Mouse (Mus musculus) heart, embryonic 10.5 days (tissue): ENCODE data around the gene Prdx1. TPM values are rescaled to one million over a fixed set of nuclear protein-coding genes. Genes with fewer than 3 reads are reported as not detected.

Experiments
- DNase-seq: peaks from one replicate; pipeline ENCODE4 v3.0.0-alpha.2; 2017; ENCODE audit warnings: low spot score
- H3K27ac ChIP-seq: fragments of 300-500 bp; sonication (generic); 2 replicates; pipeline ENCODE4 v1.5.1; 2016; ENCODE audit warnings: mild to moderate bottlenecking
- H3K27me3 ChIP-seq: fragments of 300-500 bp; sonication (generic); 2 replicates; pipeline ENCODE4 v1.6.1; 2016; ENCODE audit warnings: mild to moderate bottlenecking; ENCODE audit not compliant: poor library complexity, insufficient read depth, severe bottlenecking
- H3K36me3 ChIP-seq: fragments of 300-500 bp; sonication (generic); 2 replicates; pipeline ENCODE4 v1.6.1; 2016; ENCODE audit warnings: mild to moderate bottlenecking, moderate library complexity
- H3K4me1 ChIP-seq: fragments of 300-500 bp; sonication (generic); 2 replicates; pipeline ENCODE4 v1.6.1; 2016; ENCODE audit warnings: mild to moderate bottlenecking
- H3K4me3 ChIP-seq: fragments of 300-500 bp; sonication (generic); 2 replicates; pipeline ENCODE4 v1.5.1; 2016; ENCODE audit warnings: mild to moderate bottlenecking, moderate library complexity
- H3K9me3 ChIP-seq: fragments of 300-500 bp; sonication (generic); 2 replicates; pipeline ENCODE4 v1.6.1; 2016; ENCODE audit warnings: mild to moderate bottlenecking, moderate library complexity
- WGBS: fragments of 180-500 bp; shearing (Covaris S2); methylation state at CpG from one replicate; pipeline ENCODE4 v1.1.7; 2016; 5-methylcytosine and 5-hydroxymethylcytosine counted together
- polyA plus RNA-seq: library from polyadenylated mRNA; unstranded; fragments of >200 nt; fragmentation: Nextera tagmentation; extraction: Ambion mirVana; gene quantifications from 2 replicates; pipeline ENCODE4 v1.2.1, GENCODE M21; 2016

The Prdx1 gene
- polyA plus RNA-seq, 1 experiment from 2014 or later, result 1,224 TPM

- H3K9me3 ChIP-seq, result no peaks in the 10 kb centered on the region
- WGBS, result 79% methylated on average over 2 of the region's 2 CpGs
- no peaks in the 10 kb centered on the region for H3K27me3 ChIP-seq
- peak overlapping the region; percentile 97 for H3K27ac ChIP-seq
- H3K36me3 ChIP-seq, result peaks cover 25% of the 10 kb centered on the region
- peaks cover 15% of the 10 kb centered on the region for H3K4me1 ChIP-seq
- peak overlapping the region; percentile 84 for H3K4me3 ChIP-seq
- no peak for DNase-seq
These were observed 679 bp upstream of the Prdx1 start for GRCm38 (mm10) chr4:116684665-116685064.

DNA sequence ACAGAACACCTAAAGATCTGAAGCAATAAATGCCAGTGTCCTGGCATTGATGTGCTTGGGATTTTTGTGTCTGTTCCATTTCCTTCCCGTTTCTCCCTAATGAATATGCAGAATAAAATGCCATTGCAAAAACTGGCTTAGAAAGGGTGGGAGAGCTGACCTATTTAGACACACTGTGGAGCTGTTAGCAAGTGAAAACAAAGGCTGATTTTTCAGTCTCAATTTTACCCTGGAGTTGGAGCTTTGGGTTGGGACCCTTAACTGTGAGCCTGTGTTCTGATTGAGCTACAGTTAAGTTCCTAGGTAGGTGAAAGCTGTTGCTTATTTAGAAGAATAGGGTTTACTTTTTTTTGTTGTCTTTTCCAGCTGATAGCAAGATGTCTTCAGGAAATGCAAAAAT lies 1.7 kb downstream of the Prdx1 start:
- Histone ChIP-seq H3K4me3 (peak overlapping the region; percentile 84), H3K9me3 (no peaks in the 10 kb centered on the region), H3K27ac (no peak overlapping the region), H3K4me1 (peaks cover 15% of the 10 kb centered on the region), H3K27me3 (no peaks in the 10 kb centered on the region), H3K36me3 (peaks cover 48% of the 10 kb centered on the region)
- DNase-seq, result no peak
- WGBS, result 40% methylated on average over 1 of the region's 1 CpGs

DNA sequence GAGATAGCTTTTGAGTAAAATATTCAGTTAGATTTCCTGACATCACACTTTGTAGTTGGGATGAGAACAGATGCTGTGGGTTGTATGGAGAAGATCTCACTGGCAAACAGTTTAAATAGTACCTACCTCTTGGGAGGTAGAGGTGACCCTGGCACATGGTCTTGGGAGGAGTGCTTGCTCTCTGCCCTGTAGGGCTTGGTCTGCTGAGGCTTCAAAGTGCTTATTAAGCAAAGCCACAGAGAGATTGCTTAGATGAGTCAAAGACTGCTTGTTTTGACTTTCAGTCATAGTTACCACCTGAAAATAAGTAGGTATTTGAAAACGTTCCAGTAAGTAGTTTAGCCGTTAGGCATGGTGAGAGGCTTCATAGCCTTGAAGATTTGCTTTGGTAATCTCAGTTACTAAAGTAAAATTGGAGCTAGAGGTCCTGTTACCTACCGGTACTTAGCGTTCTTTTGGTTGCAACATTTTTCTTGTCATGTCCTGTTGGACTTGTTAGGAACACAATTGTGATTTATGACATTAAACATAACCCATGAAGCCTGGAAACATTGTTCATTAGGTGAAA lies 4.0 kb downstream of the Prdx1 start:
- Histone ChIP-seq H3K27ac (no peak overlapping the region), H3K4me1 (peaks cover 15% of the 10 kb centered on the region), H3K9me3 (no peaks in the 10 kb centered on the region), H3K4me3 (no peak overlapping the region), H3K36me3 (peaks cover 71% of the 10 kb centered on the region), H3K27me3 (no peaks in the 10 kb centered on the region)
- WGBS, result 88% methylated on average over 4 of the region's 4 CpGs
- no peak for DNase-seq

DNA sequence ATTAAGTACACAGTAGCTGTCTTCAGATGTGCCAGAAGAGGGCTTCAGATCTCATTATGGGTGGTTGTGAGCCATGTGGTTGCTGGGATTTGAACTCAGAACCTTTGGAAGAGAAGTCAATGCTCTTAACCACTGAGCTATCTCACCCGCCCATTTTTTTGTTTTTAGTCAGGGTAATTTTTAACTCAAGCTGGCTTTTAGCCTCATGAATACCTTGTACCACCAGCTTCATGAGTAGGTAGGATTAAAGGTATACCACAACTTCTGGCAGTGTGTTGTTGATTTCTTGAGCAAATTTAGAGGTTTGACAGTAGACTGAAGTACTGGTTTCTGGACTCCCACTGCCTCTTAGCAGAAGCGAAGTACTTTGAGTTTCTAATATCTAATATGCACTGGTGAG lies 6.8 kb downstream of the Prdx1 start:
- no peaks in the 10 kb centered on the region for H3K9me3 ChIP-seq
- no peak overlapping the region for H3K27ac ChIP-seq
- peaks cover 2% of the 10 kb centered on the region for H3K4me1 ChIP-seq
- H3K4me3 ChIP-seq, result no peak overlapping the region
- DNase-seq, result no peak
- H3K27me3 ChIP-seq, result no peaks in the 10 kb centered on the region
- peaks cover 95% of the 10 kb centered on the region for H3K36me3 ChIP-seq
- 87% methylated on average over 2 of the region's 2 CpGs for WGBS

DNA sequence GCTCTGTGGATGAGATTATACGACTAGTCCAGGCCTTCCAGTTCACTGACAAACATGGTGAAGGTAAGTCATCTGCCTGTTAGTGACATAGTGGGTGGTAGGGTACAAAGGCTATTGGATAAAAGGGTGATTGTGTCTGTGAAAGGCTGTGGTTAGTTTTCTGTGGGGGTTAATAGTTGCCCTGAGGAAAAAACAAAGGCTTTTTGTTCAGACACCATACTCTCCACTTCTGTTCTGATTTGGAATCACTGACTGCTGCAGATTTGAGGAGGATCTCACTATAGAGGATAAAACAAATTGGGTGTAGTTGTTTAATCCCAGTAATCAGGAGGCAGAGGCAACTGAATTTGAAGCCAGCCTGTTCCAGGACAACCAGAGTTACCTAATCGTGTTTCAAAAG lies 8.4 kb downstream of the Prdx1 start:
- Histone ChIP-seq H3K27me3 (no peaks in the 10 kb centered on the region), H3K36me3 (peaks cover 96% of the 10 kb centered on the region), H3K4me1 (no peaks in the 10 kb centered on the region), H3K9me3 (no peaks in the 10 kb centered on the region), H3K27ac (no peak overlapping the region), H3K4me3 (no peak overlapping the region)
- DNase-seq, result no peak
- 86% methylated on average over 2 of the region's 2 CpGs for WGBS

DNA sequence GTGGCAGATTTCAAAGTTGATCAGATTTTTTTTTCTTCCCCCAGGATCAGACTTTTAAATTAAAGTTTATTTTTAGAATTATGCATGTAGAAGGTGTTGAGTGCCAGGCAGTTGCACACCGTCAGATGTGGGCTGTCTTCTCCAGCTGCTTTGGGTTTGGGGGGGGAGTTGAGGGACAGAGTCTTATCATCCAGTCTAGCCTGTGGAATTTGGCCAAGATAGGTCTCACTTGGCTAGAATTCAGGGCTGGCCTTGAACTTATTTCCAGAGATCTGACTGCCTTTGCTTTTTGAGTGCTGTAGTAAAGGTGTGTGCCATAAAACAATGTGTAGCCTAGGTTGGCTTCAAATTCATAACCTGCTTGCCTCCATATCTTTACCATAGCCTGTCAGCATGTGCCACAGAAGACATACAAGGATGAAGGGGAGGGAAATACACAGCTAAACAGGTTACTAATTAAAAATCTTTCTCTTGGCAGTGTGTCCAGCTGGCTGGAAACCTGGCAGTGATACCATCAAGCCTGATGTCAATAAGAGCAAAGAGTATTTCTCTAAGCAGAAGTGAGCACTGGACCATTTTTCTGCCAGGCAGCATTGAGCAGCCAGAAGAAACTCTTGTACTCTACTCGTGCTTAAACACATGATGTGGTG lies 13.5 kb downstream of the Prdx1 start:
- no peak overlapping the region for H3K27ac ChIP-seq
- peaks cover 76% of the 10 kb centered on the region for H3K36me3 ChIP-seq
- 41% methylated on average over 2 of the region's 2 CpGs for WGBS
- H3K27me3 ChIP-seq, result no peaks in the 10 kb centered on the region
- DNase-seq, result no peak
- H3K4me3 ChIP-seq, result no peak overlapping the region
- no peaks in the 10 kb centered on the region for H3K9me3 ChIP-seq
- H3K4me1 ChIP-seq, result no peaks in the 10 kb centered on the region

GRCm38 (mm10) chr4:116700964-116701363 lies 15.6 kb downstream of the Prdx1 start:
- Histone ChIP-seq H3K27me3 (no peaks in the 10 kb centered on the region), H3K36me3 (peaks cover 66% of the 10 kb centered on the region), H3K4me3 (no peak overlapping the region), H3K27ac (no peak overlapping the region), H3K9me3 (no peaks in the 10 kb centered on the region), H3K4me1 (no peaks in the 10 kb centered on the region)
- 79% methylated on average over 1 of the region's 1 CpGs for WGBS
- DNase-seq, result no peak

- H3K36me3 ChIP-seq, result peaks cover 40% of the 10 kb centered on the region
- H3K9me3 ChIP-seq, result no peaks in the 10 kb centered on the region
- H3K4me1 ChIP-seq, result peaks cover 7% of the 10 kb centered on the region
- no peak overlapping the region for H3K4me3 ChIP-seq
- no peak overlapping the region for H3K27ac ChIP-seq
- 40% methylated on average over 6 of the region's 6 CpGs for whole genome bisulfite sequencing
- peak; percentile 81 for DNase-seq
- H3K27me3 ChIP-seq, result no peaks in the 10 kb centered on the region
These were observed 18.5 kb downstream of the Prdx1 start for GRCm38 (mm10) chr4:116703804-116704203.

DNA sequence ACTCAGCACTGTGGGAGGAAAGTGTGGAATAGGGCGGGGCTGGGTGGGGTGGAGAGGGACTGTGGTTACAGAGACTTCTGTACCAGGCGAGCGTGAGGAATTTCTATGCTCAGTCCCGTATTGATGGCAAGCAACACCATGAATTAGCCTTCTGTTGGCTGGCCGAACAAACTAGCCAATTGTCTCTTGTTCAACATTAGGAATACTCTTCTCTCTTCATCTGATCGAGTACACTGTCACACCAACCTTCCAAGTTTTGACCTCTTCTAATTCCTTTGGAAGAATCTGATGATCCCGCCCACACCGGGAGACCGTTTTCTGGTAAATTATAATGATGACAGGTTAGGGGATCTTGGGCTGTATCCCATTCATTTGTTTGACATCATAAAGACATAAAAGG lies 22.3 kb downstream of the Prdx1 start:
- Histone ChIP-seq H3K36me3 (peaks cover 23% of the 10 kb centered on the region), H3K4me1 (peaks cover 18% of the 10 kb centered on the region), H3K27ac (peak overlapping the region; percentile 90), H3K27me3 (no peaks in the 10 kb centered on the region), H3K4me3 (peak overlapping the region; percentile 74), H3K9me3 (no peaks in the 10 kb centered on the region)
- 21% methylated on average over 9 of the region's 9 CpGs for WGBS
- no peak for DNase-seq

DNA sequence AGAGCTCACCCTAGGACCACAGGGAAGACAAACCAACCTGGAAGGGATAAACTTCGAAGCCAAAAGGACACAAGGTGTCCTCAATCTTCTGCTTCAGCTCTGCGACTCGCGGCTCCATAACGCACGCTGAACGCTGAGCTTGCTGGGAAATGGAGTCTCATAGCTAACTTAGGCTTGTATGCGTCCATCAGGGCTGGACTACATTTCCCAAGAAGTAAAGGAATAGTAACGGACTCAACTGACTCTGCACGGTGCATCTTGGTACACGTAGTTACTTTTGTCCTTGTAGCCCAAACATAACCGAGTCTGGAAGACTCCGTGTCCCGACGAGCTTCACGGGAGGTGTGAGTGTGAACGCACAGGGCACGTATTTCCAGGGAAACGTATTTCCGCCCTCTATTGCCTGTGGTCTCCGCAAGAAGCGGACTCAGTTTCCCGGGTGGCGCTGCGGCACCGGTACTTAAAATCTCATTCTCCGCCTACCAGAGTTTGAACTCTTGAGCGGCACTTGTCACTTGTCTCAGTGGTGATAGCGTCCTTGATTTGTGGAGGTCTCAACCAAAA lies 22.9 kb downstream of the Prdx1 start, which contains the start of the genes Mmachc and Ccdc163:
Gene Mmachc, minus strand, starts transcription at position 206 of the 564 bp plus-strand sequence.
Gene Ccdc163, plus strand, starts transcription at position 309 of the 564 bp plus-strand sequence.
- under 1% methylated on average over 29 of the region's 29 CpGs for WGBS
- peak within 1 kb of the TSS; percentile 90 for H3K27ac ChIP-seq

DNA sequence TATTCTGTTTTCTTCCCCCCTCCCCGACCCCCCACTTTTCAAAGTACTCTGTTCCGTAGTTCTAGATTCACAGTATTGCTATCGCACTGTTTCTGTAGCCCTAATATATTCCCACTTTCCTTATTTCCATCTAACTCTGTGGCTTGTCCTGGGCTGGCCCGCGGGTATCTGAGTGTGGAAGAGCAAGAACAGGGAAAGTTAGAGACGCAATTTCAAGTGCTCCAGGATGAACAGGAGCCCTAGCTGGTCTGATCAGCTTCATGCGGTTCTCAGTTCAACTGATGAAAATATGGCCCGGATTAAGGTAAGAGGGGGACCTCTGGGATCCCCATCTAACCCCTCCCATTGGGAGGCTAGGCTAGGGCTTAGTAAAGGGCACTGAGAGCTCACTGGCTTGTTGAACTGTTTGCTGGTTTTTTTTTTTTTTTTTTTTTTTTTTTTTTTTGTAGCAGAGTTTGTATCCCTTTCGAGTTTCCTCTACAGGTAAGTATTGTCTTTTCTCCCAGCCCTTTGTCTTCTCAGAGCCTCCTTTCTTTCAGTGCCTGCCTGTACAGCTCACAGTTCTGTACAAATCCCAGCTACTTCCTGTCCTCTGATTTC lies 23.5 kb downstream of the Prdx1 start:
- H3K27ac ChIP-seq, result peak overlapping the region; percentile 69
- WGBS, result 8% methylated on average over 9 of the region's 9 CpGs

More for the DNA sequence above, 22.9 kb downstream of the Prdx1 start, which contains the start of the genes Mmachc and Ccdc163:
- Histone ChIP-seq H3K4me3 (peak within 1 kb of the TSS; percentile 74), H3K27me3 (no peaks in the 10 kb centered on the region), H3K36me3 (peaks cover 21% of the 10 kb centered on the region), H3K4me1 (peaks cover 18% of the 10 kb centered on the region), H3K9me3 (no peaks in the 10 kb centered on the region)
- peak; percentile 99 for DNase-seq

GRCm38 (mm10) chr4:116710154-116710553 lies 24.8 kb downstream of the Prdx1 start:
- no peak for DNase-seq
- 92% methylated on average over 2 of the region's 2 CpGs for WGBS
- Histone ChIP-seq H3K4me3 (no peak overlapping the region), H3K27ac (no peak overlapping the region), H3K36me3 (peaks cover 11% of the 10 kb centered on the region), H3K4me1 (peaks cover 18% of the 10 kb centered on the region), H3K27me3 (no peaks in the 10 kb centered on the region), H3K9me3 (no peaks in the 10 kb centered on the region)

More for the DNA sequence above, 23.5 kb downstream of the Prdx1 start:
- H3K36me3 ChIP-seq, result peaks cover 15% of the 10 kb centered on the region
- peaks cover 18% of the 10 kb centered on the region for H3K4me1 ChIP-seq
- no peaks in the 10 kb centered on the region for H3K27me3 ChIP-seq
- H3K4me3 ChIP-seq, result peak overlapping the region; percentile 74
- H3K9me3 ChIP-seq, result no peaks in the 10 kb centered on the region
- no peak for DNase-seq

DNA sequence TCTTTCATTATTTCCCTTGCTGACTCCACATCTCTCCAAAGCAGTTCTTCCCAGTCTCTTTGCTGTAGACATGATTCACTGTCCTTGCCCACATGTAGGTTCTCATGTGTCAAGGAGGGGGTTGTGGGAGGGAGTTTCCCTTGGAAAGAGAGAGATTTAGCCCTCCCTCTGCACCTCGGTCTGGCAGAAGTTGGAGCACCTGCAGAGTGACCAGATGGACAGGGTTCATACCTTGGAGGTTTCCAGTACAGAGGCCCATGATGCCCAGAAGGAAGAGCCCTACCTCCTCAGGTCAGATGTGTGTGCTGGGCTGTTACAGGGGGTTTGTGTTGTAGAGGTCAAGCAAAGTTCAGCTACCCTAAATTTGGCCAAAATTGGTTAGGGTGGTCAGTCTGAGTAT lies 27.2 kb downstream of the Prdx1 start:
- no peak overlapping the region for H3K4me3 ChIP-seq
- peaks cover 21% of the 10 kb centered on the region for H3K36me3 ChIP-seq
- no peak overlapping the region for H3K27ac ChIP-seq
- WGBS, result 82% methylated on average over 1 of the region's 1 CpGs
- H3K27me3 ChIP-seq, result no peaks in the 10 kb centered on the region
- H3K9me3 ChIP-seq, result no peaks in the 10 kb centered on the region
- DNase-seq, result no peak
- H3K4me1 ChIP-seq, result peaks cover 13% of the 10 kb centered on the region
